Mouse (Mus musculus): ENCODE measurements around the gene Zcchc2.
A peak's percentile ranks its signal among the peaks of the same experiment; 100 is the strongest.

The Zcchc2 gene

GRCm38 (mm10) chr1:105991931-105992837 lies 2.0 kb downstream of the Zcchc2 start:
- peaks cover 57% of the 10 kb centered on the region for H3K4me1 ChIP-seq (replicated peaks; ENCODE audit: low read depth, low read length)
- H3K27me3 ChIP-seq (ENCODE audit: insufficient read depth, low read length) = peaks cover 12% of the 10 kb centered on the region
- no peaks in the 10 kb centered on the region for H3K9me3 ChIP-seq (ENCODE audit: low read length)
- H3K36me3 ChIP-seq (ENCODE audit: insufficient read depth, low read length) = no peaks in the 10 kb centered on the region
- peak overlapping the region; percentile 89 for H3K4me3 ChIP-seq (replicated peaks; ENCODE audit: low read length)
- TF ChIP-seq CTCF (conservative IDR thresholded peaks at IDR 0.05; ENCODE audit: low read length) (no peak), POU5F1 (IDR thresholded peaks at IDR 0.05; ENCODE audit: borderline replicate concordance, low read length) (no peak), NANOG (IDR thresholded peaks at IDR 0.05; ENCODE audit: borderline replicate concordance, low read length) (no peak)

GRCm38 (mm10) chr1:105993196-105993595 lies 3.0 kb downstream of the Zcchc2 start:
- H3K4me3 ChIP-seq (replicated peaks; ENCODE audit: low read length) = peak overlapping the region; percentile 81
- H3K36me3 ChIP-seq (ENCODE audit: insufficient read depth, low read length) = no peaks in the 10 kb centered on the region
- peaks cover 12% of the 10 kb centered on the region for H3K27me3 ChIP-seq (ENCODE audit: insufficient read depth, low read length)
- H3K4me1 ChIP-seq (replicated peaks; ENCODE audit: low read depth, low read length) = peaks cover 67% of the 10 kb centered on the region
- no peaks in the 10 kb centered on the region for H3K9me3 ChIP-seq (ENCODE audit: low read length)
- TF ChIP-seq CTCF (conservative IDR thresholded peaks at IDR 0.05; ENCODE audit: low read length) (no peak), POU5F1 (IDR thresholded peaks at IDR 0.05; ENCODE audit: borderline replicate concordance, low read length) (no peak), NANOG (IDR thresholded peaks at IDR 0.05; ENCODE audit: borderline replicate concordance, low read length) (no peak)

GRCm38 (mm10) chr1:105993601-105994209 lies 3.5 kb downstream of the Zcchc2 start:
- H3K9me3 ChIP-seq (ENCODE audit: low read length) = no peaks in the 10 kb centered on the region
- TF ChIP-seq NANOG (IDR thresholded peaks at IDR 0.05; ENCODE audit: borderline replicate concordance, low read length) (no peak), CTCF (conservative IDR thresholded peaks at IDR 0.05; ENCODE audit: low read length) (no peak), POU5F1 (IDR thresholded peaks at IDR 0.05; ENCODE audit: borderline replicate concordance, low read length) (no peak)
- no peaks in the 10 kb centered on the region for H3K36me3 ChIP-seq (ENCODE audit: insufficient read depth, low read length)
- H3K27me3 ChIP-seq (ENCODE audit: insufficient read depth, low read length) = peaks cover 12% of the 10 kb centered on the region
- H3K4me3 ChIP-seq (replicated peaks; ENCODE audit: low read length) = peak overlapping the region; percentile 81
- peaks cover 72% of the 10 kb centered on the region for H3K4me1 ChIP-seq (replicated peaks; ENCODE audit: low read depth, low read length)

- TF ChIP-seq POU5F1 (IDR thresholded peaks at IDR 0.05; ENCODE audit: borderline replicate concordance, low read length) (no peak), NANOG (IDR thresholded peaks at IDR 0.05; ENCODE audit: borderline replicate concordance, low read length) (no peak), CTCF (conservative IDR thresholded peaks at IDR 0.05; ENCODE audit: low read length) (no peak)
- Histone ChIP-seq H3K4me3 (replicated peaks; ENCODE audit: low read length) (no peak overlapping the region), H3K27me3 (ENCODE audit: insufficient read depth, low read length) (peaks cover 12% of the 10 kb centered on the region), H3K4me1 (replicated peaks; ENCODE audit: low read depth, low read length) (peaks cover 78% of the 10 kb centered on the region), H3K36me3 (ENCODE audit: insufficient read depth, low read length) (peaks cover 11% of the 10 kb centered on the region), H3K9me3 (ENCODE audit: low read length) (0 out of 2 replicates have a peak, but pooled peaks cover 2% of the 10 kb centered on the region)
Observed at GRCm38 (mm10) chr1:105995966-105996365, 5.8 kb downstream of the Zcchc2 start.

GRCm38 (mm10) chr1:105997282-105997681 lies 7.1 kb downstream of the Zcchc2 start:
- Histone ChIP-seq H3K27me3 (ENCODE audit: insufficient read depth, low read length) (peaks cover 3% of the 10 kb centered on the region), H3K36me3 (ENCODE audit: insufficient read depth, low read length) (peaks cover 20% of the 10 kb centered on the region), H3K4me3 (replicated peaks; ENCODE audit: low read length) (no peak overlapping the region), H3K9me3 (ENCODE audit: low read length) (0 out of 2 replicates have a peak, but pooled peaks cover 2% of the 10 kb centered on the region), H3K4me1 (replicated peaks; ENCODE audit: low read depth, low read length) (peaks cover 83% of the 10 kb centered on the region)
- no peak for TF ChIP-seq CTCF (conservative IDR thresholded peaks at IDR 0.05; ENCODE audit: low read length)
- TF ChIP-seq POU5F1 (IDR thresholded peaks at IDR 0.05; ENCODE audit: borderline replicate concordance, low read length) = no peak
- no peak for TF ChIP-seq NANOG (IDR thresholded peaks at IDR 0.05; ENCODE audit: borderline replicate concordance, low read length)

DNA sequence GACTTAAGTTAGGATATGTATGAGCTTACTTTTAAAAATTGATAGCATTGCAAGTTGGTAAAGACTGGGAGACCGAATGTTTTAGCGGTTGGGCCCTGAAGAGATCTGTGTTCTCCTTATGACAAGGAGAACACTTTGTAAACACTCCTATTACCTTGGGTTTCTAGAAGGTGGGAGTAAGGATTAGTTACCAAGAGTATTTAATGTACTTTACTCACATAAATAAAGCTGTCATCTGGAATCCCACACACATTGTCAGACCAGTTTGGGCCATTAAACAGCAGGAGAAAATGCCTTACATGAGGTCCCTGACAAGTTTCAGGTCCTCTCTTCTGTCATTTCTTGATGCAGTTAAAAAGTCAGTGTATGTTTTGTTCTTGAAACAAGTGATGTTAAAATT lies 9.6 kb downstream of the Zcchc2 start:
- Histone ChIP-seq H3K4me1 (replicated peaks; ENCODE audit: low read depth, low read length) (peaks cover 62% of the 10 kb centered on the region), H3K36me3 (ENCODE audit: insufficient read depth, low read length) (peaks cover 44% of the 10 kb centered on the region), H3K4me3 (replicated peaks; ENCODE audit: low read length) (no peak overlapping the region), H3K27me3 (ENCODE audit: insufficient read depth, low read length) (no peaks in the 10 kb centered on the region), H3K9me3 (ENCODE audit: low read length) (0 out of 2 replicates have a peak, but pooled peaks cover 2% of the 10 kb centered on the region)
- no peak for TF ChIP-seq CTCF (conservative IDR thresholded peaks at IDR 0.05; ENCODE audit: low read length)
- no peak for TF ChIP-seq NANOG (IDR thresholded peaks at IDR 0.05; ENCODE audit: borderline replicate concordance, low read length)
- no peak for TF ChIP-seq POU5F1 (IDR thresholded peaks at IDR 0.05; ENCODE audit: borderline replicate concordance, low read length)

- no peaks in the 10 kb centered on the region for H3K4me1 ChIP-seq (replicated peaks; ENCODE audit: low read depth, low read length)
- no peaks in the 10 kb centered on the region for H3K9me3 ChIP-seq (ENCODE audit: low read length)
- H3K36me3 ChIP-seq (ENCODE audit: insufficient read depth, low read length) = peaks cover 96% of the 10 kb centered on the region
- TF ChIP-seq CTCF (conservative IDR thresholded peaks at IDR 0.05; ENCODE audit: low read length) (no peak), POU5F1 (IDR thresholded peaks at IDR 0.05; ENCODE audit: borderline replicate concordance, low read length) (no peak), NANOG (IDR thresholded peaks at IDR 0.05; ENCODE audit: borderline replicate concordance, low read length) (no peak)
- no peak overlapping the region for H3K4me3 ChIP-seq (replicated peaks; ENCODE audit: low read length)
- no peaks in the 10 kb centered on the region for H3K27me3 ChIP-seq (ENCODE audit: insufficient read depth, low read length)
Observed at GRCm38 (mm10) chr1:106007581-106007980, 17.4 kb downstream of the Zcchc2 start.

DNA sequence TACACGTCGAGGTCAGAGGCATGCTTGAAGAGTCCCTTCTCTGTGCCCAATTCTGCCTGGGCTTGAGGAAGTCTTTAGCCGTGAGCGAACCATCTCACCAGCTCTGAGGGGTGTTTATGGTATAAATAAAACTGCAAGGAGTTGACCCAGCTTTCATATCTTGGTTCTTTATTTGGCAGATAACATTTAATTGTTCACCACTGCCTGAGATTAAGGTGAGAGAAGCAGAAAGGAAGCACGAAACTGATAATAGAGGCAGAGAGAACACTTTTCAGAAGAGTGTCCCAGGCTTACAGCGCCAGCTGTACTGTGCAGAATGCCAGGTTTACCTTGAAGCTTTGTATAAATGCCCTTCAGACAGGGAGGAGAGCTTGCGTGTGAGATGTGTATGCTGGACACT lies 20.9 kb downstream of the Zcchc2 start:
- Histone ChIP-seq H3K4me3 (replicated peaks; ENCODE audit: low read length) (no peak overlapping the region), H3K4me1 (replicated peaks; ENCODE audit: low read depth, low read length) (no peaks in the 10 kb centered on the region), H3K36me3 (ENCODE audit: insufficient read depth, low read length) (peaks cover 92% of the 10 kb centered on the region), H3K9me3 (ENCODE audit: low read length) (no peaks in the 10 kb centered on the region), H3K27me3 (ENCODE audit: insufficient read depth, low read length) (no peaks in the 10 kb centered on the region)
- TF ChIP-seq POU5F1 (IDR thresholded peaks at IDR 0.05; ENCODE audit: borderline replicate concordance, low read length) (no peak), CTCF (conservative IDR thresholded peaks at IDR 0.05; ENCODE audit: low read length) (no peak), NANOG (IDR thresholded peaks at IDR 0.05; ENCODE audit: borderline replicate concordance, low read length) (no peak)
